Comparison of ENCODE assay signal across 10 mouse cellular contexts in genomic region chr19:41618153-41618657, GRCm38 (mm10). TPM values are rescaled to one million over a fixed set of nuclear protein-coding genes. Genes with fewer than 3 reads are reported as not detected.
DNase-seq lines count a peak whose midpoint lies in the region; ATAC-seq lines count a peak whose summit lies in the region.
"Had no signal": no experiment of that assay in that cellular context is flagged by ENCODE, and none has a peak within 500 bp of the region (broad histone marks: within the 10 kb centered on the region; RNA-seq: fewer than 3 reads in every experiment).

No protein-coding gene starts in this region.

- no peak for ATAC-seq in heart, embryonic 13.5 days (ENCODE audit: extremely low read depth, insufficient number of reproducible peaks, low FRiP score, low TSS enrichment)
- no peak for ATAC-seq in heart, embryonic 11.5 days (replicated peaks; ENCODE audit: insufficient number of reproducible peaks, low FRiP score, low TSS enrichment)

- 60% methylated on average over 6 of the region's 6 CpGs for WGBS in heart, embryonic 13.5 days
- 52% methylated on average over 6 of the region's 6 CpGs for WGBS in heart, embryonic 11.5 days (ENCODE audit: insufficient replicate concordance)
- 46% methylated on average over 6 of the region's 6 CpGs for WGBS in limb, embryonic 10.5 days

- peak overlapping the region; percentile 40; the same call in 1 of the 2 replicates for H3K27ac ChIP-seq in heart, embryonic 13.5 days (replicated peaks)
- H3K27ac ChIP-seq in heart, embryonic 11.5 days (ENCODE audit: low read depth, low read length) = no peak overlapping the region
- H3K27ac ChIP-seq in limb, embryonic 10.5 days = peak overlapping the region; percentile 21; the same call in 1 of the 2 replicates
- H3K27ac ChIP-seq: lung, embryonic 15.5 days had no signal

- no peak overlapping the region for H3K9ac ChIP-seq in heart, embryonic 13.5 days
- no peak overlapping the region for H3K9ac ChIP-seq in heart, embryonic 11.5 days (ENCODE audit: low read depth, low read length)
- H3K9ac ChIP-seq: embryonic facial prominence, embryonic 12.5 days; lung, embryonic 15.5 days had no signal

- no peaks in the 10 kb centered on the region for H3K36me3 ChIP-seq in heart, embryonic 13.5 days
- H3K36me3 ChIP-seq in heart, embryonic 11.5 days (ENCODE audit: control insufficient read depth, insufficient read depth, low read length) = no peaks in the 10 kb centered on the region
- no peaks in the 10 kb centered on the region for H3K36me3 ChIP-seq in limb, embryonic 10.5 days
- H3K36me3 ChIP-seq: embryonic facial prominence, embryonic 12.5 days; lung, embryonic 15.5 days had no signal

- H3K27me3 ChIP-seq in heart, embryonic 13.5 days (replicated peaks) = peaks cover 18% of the 10 kb centered on the region
- H3K27me3 ChIP-seq in heart, embryonic 11.5 days (ENCODE audit: control insufficient read depth, insufficient read depth, low read length) = peaks cover 3% of the 10 kb centered on the region; the same call in 1 of the 2 replicates
- peaks cover 73% of the 10 kb centered on the region for H3K27me3 ChIP-seq in limb, embryonic 10.5 days (ENCODE audit: low read depth, poor library complexity, severe bottlenecking)
- H3K27me3 ChIP-seq: lung, embryonic 15.5 days had no signal

- H3K4me1 ChIP-seq in heart, embryonic 13.5 days = peaks cover 31% of the 10 kb centered on the region
- H3K4me1 ChIP-seq in heart, embryonic 11.5 days (ENCODE audit: control insufficient read depth, insufficient read depth, low read length) = peaks cover 14% of the 10 kb centered on the region
- H3K4me1 ChIP-seq in limb, embryonic 10.5 days = peaks cover 62% of the 10 kb centered on the region

- H3K9me3 ChIP-seq in heart, embryonic 13.5 days = no peaks in the 10 kb centered on the region
- no peaks in the 10 kb centered on the region for H3K9me3 ChIP-seq in heart, embryonic 11.5 days (replicated peaks; ENCODE audit: control insufficient read depth, low read length)
- no peaks in the 10 kb centered on the region for H3K9me3 ChIP-seq in limb, embryonic 10.5 days (replicated peaks)
- H3K9me3 ChIP-seq: embryonic facial prominence, embryonic 12.5 days; lung, embryonic 15.5 days had no signal

- no peak overlapping the region for H3K4me3 ChIP-seq in heart, embryonic 13.5 days
- no peak overlapping the region for H3K4me3 ChIP-seq in heart, embryonic 11.5 days (ENCODE audit: low read depth, low read length)
- no peak overlapping the region for H3K4me3 ChIP-seq in limb, embryonic 10.5 days
- H3K4me3 ChIP-seq: embryonic facial prominence, embryonic 12.5 days; lung, embryonic 15.5 days had no signal

- no peak overlapping the region for H3K4me2 ChIP-seq in heart, embryonic 13.5 days
- H3K4me2 ChIP-seq in heart, embryonic 11.5 days = no peak overlapping the region
- H3K4me2 ChIP-seq: embryonic facial prominence, embryonic 12.5 days; lung, embryonic 15.5 days had no signal

- peak; percentile 36 for DNase-seq in 416B (ENCODE audit: low read depth)
- peak; percentile 35 for DNase-seq in embryo, embryonic 10.5 days (ENCODE audit: low spot score)
- peak; percentile 51 for DNase-seq in limb, embryonic 10.5 days (ENCODE audit: low spot score)
- DNase-seq in adrenal gland, adult (ENCODE audit: inconsistent age in 2 of 2, low spot score in 1 of 2) = no peak
- no peak for DNase-seq in adrenal gland, postnatal 25 days
- DNase-seq in gastrocnemius, adult 18-20 months (ENCODE audit: low spot score) = no peak

RNA-seq across cellular contexts. Expression of gene Gm340, which starts 36.0 kb away (rescaled TPM):
- polyA plus RNA-seq in heart, embryonic 13.5 days (2015; fragmentation: Nextera tagmentation; extraction: Ambion mirVana) = 1.5 and 1.7 TPM in 2 replicates
- 3.1 and 3.7 TPM in 2 replicates for polyA plus RNA-seq in heart, embryonic 11.5 days (2014; fragmentation: Nextera tagmentation; extraction: Ambion mirVana)
- 2.3 and 2.8 TPM in 2 replicates for polyA plus RNA-seq in limb, embryonic 10.5 days (2016; fragmentation: Nextera tagmentation; extraction: Ambion mirVana)
- 14.9 and 17.7 TPM in 2 replicates for total RNA-seq in adrenal gland, postnatal 25 days (2021)
- 1 to 10 TPM; 4.3 to 5.6 TPM for total RNA-seq in gastrocnemius, adult 18-20 months (2021)

Comparison
In these comparisons a context has a peak if more than half of its experiments do, and no peak if none do; other contexts are left out.
1. DNase-seq: peak in 416B (single experiment), embryo, embryonic 10.5 days (single experiment) and limb, embryonic 10.5 days (single experiment); none in adrenal gland, adult (0 of 2), adrenal gland, postnatal 25 days (single experiment) and gastrocnemius, adult 18-20 months (single experiment).